Mouse (Mus musculus): ENCODE measurements around the gene Hmbs. TPM values are rescaled to one million over a fixed set of nuclear protein-coding genes. Genes with fewer than 3 reads are reported as not detected.
"Not testable (repeated sequence)": the region's sequence is repeated elsewhere in the genome, so short reads cannot be mapped to it uniquely, and the experiment has no call there.

Hmbs gene
- polyA plus RNA-seq, 1 experiment, result 27.7 TPM

- 90% methylated on average over 6 of the region's 6 CpGs for WGBS
- no peak for DNase-seq
- H3K4me1 ChIP-seq (ENCODE audit: control insufficient read depth, insufficient read depth, low read length), result no peaks in the 10 kb centered on the region; the same call in 1 of the 2 replicates
Measured at GRCm38 (mm10) chr9:44306532-44306931, 37.5 kb downstream of the Hmbs start.

GRCm38 (mm10) chr9:44305466-44306079, 38.5 kb downstream of the Hmbs start, which contains the start of gene Hinfp:
Gene Hinfp, minus strand, starts transcription at chr9:44305671.
- peak; percentile 88; the same call in 1 of the 2 replicates for TF ChIP-seq POLR2A (IDR thresholded peaks at IDR 0.05; ENCODE audit: borderline replicate concordance, extremely low read depth, low read depth, low read length)
- TF ChIP-seq CTCF (IDR thresholded peaks at IDR 0.05; ENCODE audit: insufficient read depth, low read length), result no peak
- peak; percentile 97 for DNase-seq
- under 1% methylated on average over 54 of the region's 54 CpGs for WGBS
- Histone ChIP-seq H3K4me3 (replicated peaks; ENCODE audit: extremely low read depth, low read depth, low read length) (peak within 1 kb of the TSS; percentile 90), H3K4me1 (ENCODE audit: control insufficient read depth, insufficient read depth, low read length) (no peaks in the 10 kb centered on the region; the same call in 1 of the 2 replicates)

More at GRCm38 (mm10) chr9:44306532-44306931, 37.5 kb downstream of the Hmbs start:
- no peak overlapping the region for H3K4me3 ChIP-seq (replicated peaks; ENCODE audit: extremely low read depth, low read depth, low read length)
- no peak for TF ChIP-seq POLR2A (IDR thresholded peaks at IDR 0.05; ENCODE audit: borderline replicate concordance, extremely low read depth, low read depth, low read length)
- no peak for TF ChIP-seq CTCF (IDR thresholded peaks at IDR 0.05; ENCODE audit: insufficient read depth, low read length)

GRCm38 (mm10) chr9:44300001-44300400, 44.0 kb downstream of the Hmbs start:
- not testable (repeated sequence) for H3K4me1 ChIP-seq (ENCODE audit: control insufficient read depth, insufficient read depth, low read length); H3K4me3 ChIP-seq (replicated peaks; ENCODE audit: extremely low read depth, low read depth, low read length); DNase-seq
- WGBS, result 95% methylated on average over 3 of the region's 3 CpGs

- DNase-seq, result peak; percentile 46
- no peak for TF ChIP-seq POLR2A (IDR thresholded peaks at IDR 0.05; ENCODE audit: borderline replicate concordance, extremely low read depth, low read depth, low read length)
- peak; percentile 63 for TF ChIP-seq CTCF (IDR thresholded peaks at IDR 0.05; ENCODE audit: insufficient read depth, low read length)
- WGBS, result 68% methylated on average over 3 of the region's 3 CpGs
Measured at GRCm38 (mm10) chr9:44292490-44292889, 51.5 kb downstream of the Hmbs start.

GRCm38 (mm10) chr9:44288959-44289291, 55.1 kb downstream of the Hmbs start:
- Histone ChIP-seq H3K4me1 (ENCODE audit: control insufficient read depth, insufficient read depth, low read length) (peaks cover 4% of the 10 kb centered on the region; the same call in 1 of the 2 replicates), H3K4me3 (replicated peaks; ENCODE audit: extremely low read depth, low read depth, low read length) (no peak overlapping the region)
- 25% methylated on average over 11 of the region's 11 CpGs for WGBS
- TF ChIP-seq POLR2A (IDR thresholded peaks at IDR 0.05; ENCODE audit: borderline replicate concordance, extremely low read depth, low read depth, low read length), result no peak
- no peak for TF ChIP-seq CTCF (IDR thresholded peaks at IDR 0.05; ENCODE audit: insufficient read depth, low read length)
- DNase-seq, result no peak

More at GRCm38 (mm10) chr9:44292490-44292889, 51.5 kb downstream of the Hmbs start:
- no peak overlapping the region for H3K4me3 ChIP-seq (replicated peaks; ENCODE audit: extremely low read depth, low read depth, low read length)
- H3K4me1 ChIP-seq (ENCODE audit: control insufficient read depth, insufficient read depth, low read length), result peaks cover under 1% of the 10 kb centered on the region; the same call in 1 of the 2 replicates

GRCm38 (mm10) chr9:44288076-44288958, 55.7 kb downstream of the Hmbs start, which contains the start of gene Abcg4:
Gene Abcg4, minus strand, starts transcription at chr9:44288615.
- peak within 1 kb of the TSS; percentile 47 for H3K4me3 ChIP-seq (replicated peaks; ENCODE audit: extremely low read depth, low read depth, low read length)
- H3K4me1 ChIP-seq (ENCODE audit: control insufficient read depth, insufficient read depth, low read length), result peaks cover 4% of the 10 kb centered on the region; the same call in 1 of the 2 replicates
- no peak for TF ChIP-seq CTCF (IDR thresholded peaks at IDR 0.05; ENCODE audit: insufficient read depth, low read length)
- no peak for TF ChIP-seq POLR2A (IDR thresholded peaks at IDR 0.05; ENCODE audit: borderline replicate concordance, extremely low read depth, low read depth, low read length)
- WGBS, result 2% methylated on average over 38 of the region's 38 CpGs
- no peak for DNase-seq

- DNase-seq, result no peak
- 3% methylated on average over 47 of the region's 47 CpGs for WGBS
- Histone ChIP-seq H3K4me1 (ENCODE audit: control insufficient read depth, insufficient read depth, low read length) (peaks cover 4% of the 10 kb centered on the region; the same call in 1 of the 2 replicates), H3K4me3 (replicated peaks; ENCODE audit: extremely low read depth, low read depth, low read length) (peak overlapping the region; percentile 47)
- TF ChIP-seq POLR2A (IDR thresholded peaks at IDR 0.05; ENCODE audit: borderline replicate concordance, extremely low read depth, low read depth, low read length), result no peak
- no peak for TF ChIP-seq CTCF (IDR thresholded peaks at IDR 0.05; ENCODE audit: insufficient read depth, low read length)
Measured at GRCm38 (mm10) chr9:44287401-44288075, 56.5 kb downstream of the Hmbs start.

- DNase-seq, result no peak
- 23% methylated on average over 11 of the region's 11 CpGs for WGBS
- H3K4me3 ChIP-seq (replicated peaks; ENCODE audit: extremely low read depth, low read depth, low read length), result no peak overlapping the region
- peaks cover 4% of the 10 kb centered on the region; the same call in 1 of the 2 replicates for H3K4me1 ChIP-seq (ENCODE audit: control insufficient read depth, insufficient read depth, low read length)
- TF ChIP-seq POLR2A (IDR thresholded peaks at IDR 0.05; ENCODE audit: borderline replicate concordance, extremely low read depth, low read depth, low read length) (no peak), CTCF (IDR thresholded peaks at IDR 0.05; ENCODE audit: insufficient read depth, low read length) (no peak)
Measured at GRCm38 (mm10) chr9:44287003-44287400, 57.0 kb downstream of the Hmbs start.

Other genes starting within 250 kb of the Hmbs start
- gene Mfrp, start 242.5 kb downstream of the Hmbs start, polyA plus RNA-seq (2012; rRNA removed), result 0.25 and 0.34 TPM in 2 replicates
- gene C1qtnf5, start 237.0 kb downstream of the Hmbs start, polyA plus RNA-seq (2012; rRNA removed), result 29.0 and 31.0 TPM in 2 replicates
- gene Gm49380, start 230.7 kb downstream of the Hmbs start, polyA plus RNA-seq (2012; rRNA removed), result 0.27 TPM in 1 of 2 replicates, not detected in the other
- 24.6 and 25.0 TPM in 2 replicates for gene Rnf26, start 230.7 kb downstream of the Hmbs start, polyA plus RNA-seq (2012; rRNA removed)
- gene Mcam, start 209.8 kb downstream of the Hmbs start, polyA plus RNA-seq (2012; rRNA removed), result 170 and 209 TPM in 2 replicates
- 9.0 and 14.2 TPM in 2 replicates for gene Cbl, start 110.2 kb downstream of the Hmbs start, polyA plus RNA-seq (2012; rRNA removed)
- gene Ccdc153, start 103.6 kb downstream of the Hmbs start, polyA plus RNA-seq (2012; rRNA removed), result 13.8 and 26.9 TPM in 2 replicates
- 0.11 and 0.12 TPM in 2 replicates for gene Pdzd3, start 92.8 kb downstream of the Hmbs start, polyA plus RNA-seq (2012; rRNA removed)
- gene Nlrx1, start 75.6 kb downstream of the Hmbs start, polyA plus RNA-seq (2012; rRNA removed), result 15.0 and 15.8 TPM in 2 replicates
- gene Abcg4, start 55.6 kb downstream of the Hmbs start, polyA plus RNA-seq (2012; rRNA removed), result 1.7 and 1.9 TPM in 2 replicates
- gene Hinfp, start 38.6 kb downstream of the Hmbs start, polyA plus RNA-seq (2012; rRNA removed), result 16.9 and 21.3 TPM in 2 replicates
- gene C2cd2l, start 23.9 kb downstream of the Hmbs start, polyA plus RNA-seq (2012; rRNA removed), result 77.9 and 88.0 TPM in 2 replicates
- gene Dpagt1, start 18.2 kb downstream of the Hmbs start, polyA plus RNA-seq (2012; rRNA removed), result 50.0 and 58.7 TPM in 2 replicates
- gene H2afx, start 9.5 kb downstream of the Hmbs start, polyA plus RNA-seq (2012; rRNA removed), result 41.3 and 50.1 TPM in 2 replicates
- 21.6 and 30.2 TPM in 2 replicates for gene Vps11, start 17.4 kb upstream of the Hmbs start, polyA plus RNA-seq (2012; rRNA removed)
- gene Hyou1, start 35.3 kb upstream of the Hmbs start, polyA plus RNA-seq (2012; rRNA removed), result 43.2 and 49.6 TPM in 2 replicates
- 20.7 and 29.8 TPM in 2 replicates for gene Slc37a4, start 52.6 kb upstream of the Hmbs start, polyA plus RNA-seq (2012; rRNA removed)
- 117 and 226 TPM in 2 replicates for gene Rps25, start 62.9 kb upstream of the Hmbs start, polyA plus RNA-seq (2012; rRNA removed)
- gene Trappc4, start 63.4 kb upstream of the Hmbs start, polyA plus RNA-seq (2012; rRNA removed), result 42.2 and 43.8 TPM in 2 replicates
- 16.4 and 23.0 TPM in 2 replicates for gene Ccdc84, start 74.3 kb upstream of the Hmbs start, polyA plus RNA-seq (2012; rRNA removed)
- gene Foxr1, start 96.9 kb upstream of the Hmbs start, polyA plus RNA-seq (2012; rRNA removed), result 0.16 TPM in 1 of 2 replicates, not detected in the other
- gene Upk2, start 110.7 kb upstream of the Hmbs start, polyA plus RNA-seq (2012; rRNA removed), result 4.0 and 4.4 TPM in 2 replicates
- gene Bcl9l, start 138.6 kb upstream of the Hmbs start, polyA plus RNA-seq (2012; rRNA removed), result 69.0 and 70.7 TPM in 2 replicates
- 6.0 TPM in 2 replicates for gene Cxcr5, start 217.6 kb upstream of the Hmbs start, polyA plus RNA-seq (2012; rRNA removed)